Mouse (Mus musculus) lung, embryonic 16.5 days (tissue): Measurements from ENCODE around the gene Kiss1r. TPM values are rescaled to one million over a fixed set of nuclear protein-coding genes. Genes with fewer than 3 reads are reported as not detected.
"Not testable (repeated sequence)": the region's sequence is repeated elsewhere in the genome, so short reads cannot be mapped to it uniquely, and the experiment has no call there.

ENCODE experiments used
- ATAC-seq: fragments of 200-750 bp; cut with Nextera tagmentation; 2 replicates; pipeline ENCODE4 v1.8.0; 2017; ENCODE audit warnings: low read depth, mild to moderate bottlenecking, moderate library complexity
- H3K27ac ChIP-seq: fragments of 300-500 bp; sonication (generic); 2 replicates; pipeline ENCODE4 v1.5.1; 2014; ENCODE audit warnings: mild to moderate bottlenecking, control low read depth, low read length
- H3K27me3 ChIP-seq: fragments of 300-500 bp; sonication (generic); 2 replicates; pipeline ENCODE4 v1.6.1; 2014; ENCODE audit warnings: low read depth, low read length, mixed read lengths; ENCODE audit not compliant: control insufficient read depth, insufficient read depth
- H3K36me3 ChIP-seq: fragments of 300-500 bp; sonication (generic); 2 replicates; pipeline ENCODE4 v1.6.1; 2014; ENCODE audit warnings: low read length; ENCODE audit not compliant: control insufficient read depth, insufficient read depth
- H3K4me1 ChIP-seq: fragments of 300-500 bp; sonication (generic); replicated peaks from 2 replicates; pipeline ENCODE4 v1.6.1; 2014; ENCODE audit warnings: low read length, mixed read lengths; ENCODE audit not compliant: control insufficient read depth, insufficient read depth
- H3K4me2 ChIP-seq: fragments of 300-500 bp; sonication (generic); 2 replicates; pipeline ENCODE4 v1.6.1; 2014; ENCODE audit warnings: low read depth, low read length, control low read depth
- H3K4me3 ChIP-seq: fragments of 300-500 bp; sonication (generic); 2 replicates; pipeline ENCODE4 v1.5.1; 2014; ENCODE audit warnings: mild to moderate bottlenecking, low read length, control low read depth
- H3K9ac ChIP-seq: fragments of 300-500 bp; sonication (generic); 2 replicates; pipeline ENCODE4 v1.6.1; 2014; ENCODE audit warnings: low read length, control low read depth
- H3K9me3 ChIP-seq: fragments of 300-500 bp; sonication (generic); 2 replicates; pipeline ENCODE4 v1.6.1; 2016; ENCODE audit warnings: low read length; ENCODE audit not compliant: control insufficient read depth
- WGBS: fragments of 180-500 bp; shearing (Covaris S2); extraction: QIAGEN DNeasy Blood & Tissue Kit; methylation state at CpG from one replicate; pipeline ENCODE4 v1.1.7; 2014; 5-methylcytosine and 5-hydroxymethylcytosine counted together
- polyA plus RNA-seq: library from polyadenylated mRNA; unstranded; fragments of >200 nt; fragmentation: Nextera tagmentation; extraction: Ambion mirVana; gene quantifications from 2 replicates; pipeline ENCODE4 v1.2.1, GENCODE M21; 2015

The Kiss1r gene
- polyA plus RNA-seq, 1 experiment from 2014 or later, result 1.1 TPM

DNA sequence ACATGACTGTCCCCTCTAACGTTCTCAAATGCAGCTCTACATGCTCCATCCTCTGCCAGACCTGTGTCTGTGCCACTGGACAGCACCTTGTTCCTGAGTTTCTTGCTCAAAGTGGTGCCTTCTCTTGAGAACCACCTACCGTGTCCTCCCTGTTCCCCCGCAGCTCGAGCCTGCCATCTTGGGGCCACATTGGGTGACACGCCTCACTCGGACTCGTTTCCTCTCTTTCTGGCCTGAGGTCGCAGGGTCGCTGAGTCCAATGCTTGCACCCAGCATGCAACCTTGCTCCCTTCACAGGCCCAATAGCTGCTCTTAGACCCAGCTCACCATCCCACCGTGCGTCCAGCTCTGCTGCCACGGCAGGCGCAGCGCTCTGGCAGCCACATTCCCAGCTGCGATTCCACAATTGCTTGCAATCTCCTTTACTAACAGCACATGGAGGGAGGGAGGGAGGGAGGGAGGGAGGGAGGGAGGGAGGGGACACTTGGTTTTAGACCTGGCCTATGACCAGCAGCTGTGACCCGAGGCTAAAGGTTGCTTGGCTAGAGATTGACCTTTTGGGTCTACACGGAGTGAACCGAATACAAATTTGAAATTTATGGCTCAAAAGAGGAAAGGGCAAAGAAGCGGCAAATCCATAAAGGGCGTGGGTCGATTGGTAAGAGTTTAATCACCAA is 41.5 kb downstream of the Kiss1r start:
- no peak overlapping the region for H3K4me3 ChIP-seq
- no peak for ATAC-seq
- no peak overlapping the region for H3K27ac ChIP-seq
- no peaks in the 10 kb centered on the region for H3K9me3 ChIP-seq
- WGBS, result 13% methylated on average over 21 of the region's 21 CpGs
- H3K36me3 ChIP-seq, result peaks cover 6% of the 10 kb centered on the region; the same call in 1 of the 2 replicates
- H3K4me1 ChIP-seq, result peaks cover 16% of the 10 kb centered on the region
- H3K27me3 ChIP-seq, result no peaks in the 10 kb centered on the region
- peak overlapping the region; percentile 39 for H3K4me2 ChIP-seq
- H3K9ac ChIP-seq, result no peak overlapping the region

DNA sequence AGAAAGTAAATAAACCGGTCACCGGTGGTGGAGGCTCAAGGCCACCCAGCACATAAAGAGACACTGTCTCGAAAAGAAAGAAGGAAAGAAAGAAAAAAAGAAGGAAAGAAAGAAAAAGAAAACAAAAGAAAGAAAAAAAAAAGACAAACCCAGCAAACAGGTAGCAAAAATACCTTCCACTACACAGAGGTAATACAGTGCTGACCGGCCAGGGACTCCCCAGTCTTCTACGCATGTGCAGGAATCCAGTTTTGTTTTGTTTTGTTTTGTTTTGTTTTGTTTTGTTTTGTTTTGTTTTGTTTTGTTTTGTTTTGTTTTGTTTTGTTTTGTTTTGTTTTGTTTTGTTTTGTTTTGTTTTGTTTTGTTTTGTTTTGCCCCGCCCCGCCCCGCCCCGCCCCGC is 42.6 kb downstream of the Kiss1r start:
- not testable (repeated sequence) for ATAC-seq, H3K27ac ChIP-seq, H3K9ac ChIP-seq, H3K27me3 ChIP-seq, H3K9me3 ChIP-seq, H3K36me3 ChIP-seq
- WGBS, result 66% methylated on average over 5 of the region's 10 CpGs
- Histone ChIP-seq H3K4me2 (peak overlapping the region; percentile 53), H3K4me3 (peak overlapping the region; percentile 83), H3K4me1 (peaks cover 16% of the 10 kb centered on the region)

DNA sequence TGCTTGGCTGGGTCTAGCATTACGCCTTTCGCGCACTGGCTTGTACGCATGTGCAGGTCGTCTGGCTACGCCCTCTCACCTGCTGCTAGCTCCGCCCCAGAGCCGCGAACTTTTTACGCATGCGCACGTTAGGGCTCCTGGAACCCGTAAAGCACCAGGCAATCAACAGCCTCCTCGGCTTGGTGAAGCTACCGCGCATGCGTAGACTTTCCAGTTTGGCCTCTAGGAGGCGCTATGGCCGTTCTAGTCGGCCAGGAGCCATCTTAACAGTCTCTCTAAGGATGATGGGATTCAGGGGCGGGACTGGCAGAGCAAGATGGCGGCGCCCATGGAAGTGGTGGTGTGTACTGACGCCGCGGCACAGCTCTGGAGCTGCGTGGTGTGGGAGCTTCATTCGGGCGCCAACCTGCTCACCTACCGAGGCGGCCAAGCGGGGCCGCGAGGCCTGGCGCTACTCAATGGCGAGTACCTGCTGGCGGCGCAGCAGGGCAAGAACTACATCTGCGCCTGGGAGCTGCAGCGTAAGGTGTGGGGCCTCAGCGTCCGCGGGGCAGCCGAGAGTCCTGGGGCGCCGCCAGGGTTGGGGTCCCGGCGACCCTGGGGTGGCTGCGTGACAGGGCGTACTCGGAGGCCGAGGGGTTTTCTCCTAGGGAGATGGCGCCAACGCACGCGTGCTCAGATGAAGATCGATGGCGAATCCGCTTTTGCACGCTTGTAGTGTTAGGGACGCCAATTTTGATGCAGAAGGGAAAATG is 43.3 kb downstream of the Kiss1r start, which contains the start of gene Wdr18:
Wdr18 (plus strand) TSS at position 306 of the 755 bp plus-strand sequence.
- ATAC-seq, result peak; percentile 96
- H3K27ac ChIP-seq, result peak within 1 kb of the TSS; percentile 43
- H3K27me3 ChIP-seq, result no peaks in the 10 kb centered on the region
- H3K4me3 ChIP-seq, result peak within 1 kb of the TSS; percentile 83
- peak within 1 kb of the TSS; percentile 53 for H3K4me2 ChIP-seq
- H3K9me3 ChIP-seq, result no peaks in the 10 kb centered on the region
- WGBS, result under 1% methylated on average over 52 of the region's 61 CpGs
- H3K4me1 ChIP-seq, result peaks cover 16% of the 10 kb centered on the region
- peak within 1 kb of the TSS; percentile 81 for H3K9ac ChIP-seq
- peaks cover 13% of the 10 kb centered on the region for H3K36me3 ChIP-seq

DNA sequence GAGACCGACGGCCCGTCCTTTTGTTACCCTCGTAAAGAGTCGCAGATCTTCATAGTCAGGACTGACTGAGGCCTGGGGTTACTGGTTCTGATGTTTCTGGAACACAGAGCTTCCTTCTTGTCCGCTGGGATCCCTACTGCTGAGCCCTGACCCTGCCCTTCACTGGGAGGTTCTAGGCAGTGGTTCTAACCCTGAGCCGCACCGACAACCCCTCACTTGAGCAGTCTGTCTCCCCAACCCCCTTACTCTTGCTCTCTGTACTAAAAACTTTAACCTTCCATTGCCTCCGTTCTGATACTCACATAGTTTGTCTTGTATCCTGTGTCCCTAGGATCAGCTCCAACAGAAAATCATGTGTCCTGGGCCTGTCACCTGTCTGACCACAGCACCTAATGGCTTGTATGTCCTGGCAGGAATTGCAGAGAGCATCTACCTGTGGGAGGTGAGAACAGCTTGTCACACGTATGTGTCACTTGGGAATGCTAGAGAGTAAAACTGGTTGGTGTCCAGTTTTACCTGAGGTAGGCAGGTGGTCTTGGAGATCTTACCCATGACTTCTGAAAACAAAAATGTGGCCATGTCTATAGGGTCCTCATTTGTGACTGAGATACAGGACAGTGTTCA is 44.0 kb downstream of the Kiss1r start:
- Histone ChIP-seq H3K27ac (no peak overlapping the region; the same call in 1 of the 2 replicates), H3K36me3 (peaks cover 20% of the 10 kb centered on the region), H3K27me3 (no peaks in the 10 kb centered on the region), H3K4me2 (peak overlapping the region; percentile 53), H3K4me3 (peak overlapping the region; percentile 83), H3K4me1 (peaks cover 16% of the 10 kb centered on the region), H3K9ac (peak overlapping the region; percentile 81), H3K9me3 (no peaks in the 10 kb centered on the region)
- WGBS, result 6% methylated on average over 10 of the region's 10 CpGs
- no peak for ATAC-seq

DNA sequence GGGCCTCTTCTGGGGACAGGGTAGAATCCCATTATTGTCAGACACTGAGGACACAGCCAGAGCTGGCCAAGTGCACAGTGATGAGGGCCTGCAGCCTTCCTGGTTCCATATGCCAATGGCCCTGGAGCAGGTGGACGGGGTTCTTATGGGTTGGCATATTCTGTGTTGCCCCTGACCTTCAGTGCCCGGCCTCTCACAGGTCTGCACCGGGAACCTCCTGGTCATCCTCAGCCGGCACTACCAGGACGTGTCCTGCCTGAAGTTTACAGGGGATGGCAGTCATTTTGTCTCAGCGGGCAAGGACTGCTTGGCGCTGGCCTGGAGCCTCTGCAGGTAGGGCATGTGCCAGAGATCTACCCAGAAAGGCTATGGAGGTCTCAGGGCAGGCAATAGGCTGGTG is 48.0 kb downstream of the Kiss1r start:
- 92% methylated on average over 7 of the region's 7 CpGs for WGBS
- no peak overlapping the region for H3K4me2 ChIP-seq
- H3K36me3 ChIP-seq, result peaks cover 40% of the 10 kb centered on the region
- H3K27me3 ChIP-seq, result no peaks in the 10 kb centered on the region
- H3K4me3 ChIP-seq, result no peak overlapping the region
- H3K9me3 ChIP-seq, result no peaks in the 10 kb centered on the region
- H3K27ac ChIP-seq, result no peak overlapping the region
- H3K9ac ChIP-seq, result no peak overlapping the region
- peaks cover 11% of the 10 kb centered on the region for H3K4me1 ChIP-seq
- ATAC-seq, result no peak

DNA sequence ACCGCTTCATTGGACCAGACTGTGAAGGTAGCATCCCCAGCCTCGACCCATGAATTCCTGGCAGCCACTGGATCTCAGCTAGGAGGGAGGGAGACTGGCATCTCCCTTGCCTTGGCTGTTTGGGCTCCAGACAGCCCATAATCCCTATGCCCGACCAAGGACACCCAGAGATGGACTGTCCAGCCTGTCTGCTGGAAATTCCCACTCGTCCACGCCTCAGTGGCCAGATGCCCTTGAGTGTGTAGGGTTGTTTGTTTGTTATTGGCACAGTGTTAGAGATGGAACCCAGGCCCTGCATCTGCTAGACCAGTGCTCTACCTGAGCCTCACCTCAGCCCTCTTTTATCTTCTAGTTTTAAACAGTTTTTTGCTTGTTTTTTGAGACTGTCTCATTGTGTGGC is 48.6 kb downstream of the Kiss1r start:
- H3K9me3 ChIP-seq, result no peaks in the 10 kb centered on the region
- H3K9ac ChIP-seq, result no peak overlapping the region
- no peak overlapping the region for H3K4me2 ChIP-seq
- WGBS, result 81% methylated on average over 5 of the region's 5 CpGs
- no peak overlapping the region for H3K27ac ChIP-seq
- peaks cover 40% of the 10 kb centered on the region for H3K36me3 ChIP-seq
- H3K27me3 ChIP-seq, result no peaks in the 10 kb centered on the region; the same call in 1 of the 2 replicates
- H3K4me1 ChIP-seq, result peaks cover 12% of the 10 kb centered on the region
- ATAC-seq, result no peak
- no peak overlapping the region for H3K4me3 ChIP-seq

DNA sequence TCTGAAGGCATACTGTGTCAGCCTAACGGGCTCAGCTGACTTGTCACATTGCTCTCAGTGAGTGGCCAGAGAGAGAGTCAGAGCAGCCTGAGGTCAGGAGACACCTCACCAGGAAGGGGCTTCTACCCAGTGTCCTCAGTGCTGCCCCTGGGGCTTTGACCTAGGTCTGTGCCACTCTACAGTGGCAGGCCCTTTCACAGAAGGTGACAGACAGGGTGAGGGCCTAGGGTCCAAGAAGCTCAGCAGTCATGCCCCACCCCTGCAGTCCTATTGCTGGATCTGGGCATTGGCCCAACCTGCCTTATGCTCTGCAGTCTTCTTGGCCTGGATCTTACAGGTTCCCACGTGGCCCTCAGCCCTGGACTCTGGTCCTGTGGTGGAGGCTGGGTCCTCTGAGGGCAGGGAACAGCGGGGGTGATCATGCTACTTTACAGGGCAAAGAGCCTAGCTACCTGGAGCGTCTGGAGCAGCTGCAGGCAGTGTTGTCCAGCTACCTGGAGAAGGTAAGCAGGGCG is 50.2 kb downstream of the Kiss1r start:
- Histone ChIP-seq H3K4me2 (no peak overlapping the region), H3K4me1 (peaks cover 12% of the 10 kb centered on the region), H3K27me3 (peaks cover 16% of the 10 kb centered on the region), H3K9ac (no peak overlapping the region), H3K9me3 (no peaks in the 10 kb centered on the region), H3K36me3 (peaks cover 40% of the 10 kb centered on the region), H3K4me3 (no peak overlapping the region), H3K27ac (no peak overlapping the region)
- no peak for ATAC-seq
- 90% methylated on average over 5 of the region's 5 CpGs for WGBS

DNA sequence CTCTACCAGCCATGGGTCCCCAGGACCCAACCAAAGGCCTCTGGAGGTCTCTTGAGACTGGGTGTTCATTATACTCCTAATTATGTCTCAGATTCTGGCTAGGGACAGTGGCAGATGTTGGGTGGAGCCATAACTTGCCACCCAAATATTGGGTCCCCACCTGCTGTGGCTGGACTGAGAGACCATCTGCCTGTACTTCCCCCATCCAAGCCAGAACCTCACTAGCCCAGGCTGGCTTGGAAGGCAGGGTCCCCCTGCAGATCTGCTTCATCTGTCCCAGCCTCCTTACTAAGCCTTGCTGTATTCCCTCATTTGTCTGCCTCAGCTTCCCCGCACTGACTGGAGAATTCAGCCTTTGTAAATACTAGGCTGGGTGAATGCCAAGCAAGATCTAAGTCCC is 51.4 kb downstream of the Kiss1r start:
- H3K27me3 ChIP-seq, result peaks cover 19% of the 10 kb centered on the region
- peaks cover 15% of the 10 kb centered on the region for H3K4me1 ChIP-seq
- no peak overlapping the region for H3K4me2 ChIP-seq
- H3K27ac ChIP-seq, result no peak overlapping the region
- no peak overlapping the region for H3K4me3 ChIP-seq
- H3K9me3 ChIP-seq, result no peaks in the 10 kb centered on the region
- no peak for ATAC-seq
- H3K36me3 ChIP-seq, result peaks cover 34% of the 10 kb centered on the region
- no peak overlapping the region for H3K9ac ChIP-seq
- 62% methylated on average over 1 of the region's 1 CpGs for WGBS

DNA sequence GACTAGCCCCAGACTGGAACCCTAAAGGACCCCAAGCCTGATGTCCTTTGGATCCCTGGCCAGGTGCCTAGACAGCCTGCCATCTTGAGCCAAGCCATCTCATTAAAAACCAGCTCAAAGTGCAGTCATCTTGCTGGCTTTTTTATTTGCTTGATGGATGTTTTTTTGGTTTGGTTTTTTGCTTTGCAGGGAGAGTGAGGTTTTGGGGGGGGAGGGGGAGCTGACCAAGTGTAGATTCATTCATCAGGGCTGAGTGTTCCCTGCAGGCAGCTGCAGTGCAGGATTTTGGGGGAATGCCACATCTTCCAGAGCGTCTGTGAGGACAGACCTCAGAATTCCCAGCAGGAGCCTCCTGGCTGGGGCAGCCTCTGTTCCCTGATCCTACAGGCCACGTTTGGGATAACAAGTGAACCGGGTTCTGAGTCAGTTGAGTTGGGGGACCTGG is 52.4 kb downstream of the Kiss1r start:
- H3K4me3 ChIP-seq, result no peak overlapping the region
- WGBS, result 12% methylated on average over 3 of the region's 3 CpGs
- no peak overlapping the region for H3K9ac ChIP-seq
- no peak overlapping the region for H3K27ac ChIP-seq
- H3K36me3 ChIP-seq, result peaks cover 34% of the 10 kb centered on the region
- no peak for ATAC-seq
- peaks cover 15% of the 10 kb centered on the region for H3K4me1 ChIP-seq
- no peak overlapping the region for H3K4me2 ChIP-seq
- no peaks in the 10 kb centered on the region for H3K9me3 ChIP-seq
- H3K27me3 ChIP-seq, result peaks cover 19% of the 10 kb centered on the region
